In genomic region chr7:142433623-142434022, GRCm38 (mm10) we compare ENCODE assay signal across 14 mouse cellular contexts. TPM values are rescaled to one million over a fixed set of nuclear protein-coding genes. Genes with fewer than 3 reads are reported as not detected.
DNase-seq lines count a peak whose midpoint lies in the region; ATAC-seq lines count a peak whose summit lies in the region.
"Had no signal": no experiment of that assay in that cellular context is flagged by ENCODE, and none has a peak within 500 bp of the region (broad histone marks: within the 10 kb centered on the region; RNA-seq: fewer than 3 reads in every experiment).

No protein-coding gene starts in this region.

- WGBS in heart, embryonic 12.5 days: 32% methylated on average over 19 of the region's 19 CpGs
- WGBS in heart, embryonic 15.5 days: 22% methylated on average over 19 of the region's 19 CpGs
- 24% methylated on average over 19 of the region's 19 CpGs for WGBS in stomach, embryonic 16.5 days

- peak overlapping the region; percentile 57 for H3K27ac ChIP-seq in heart, embryonic 12.5 days (ENCODE audit: poor library complexity, severe bottlenecking)
- H3K27ac ChIP-seq in heart, embryonic 15.5 days: peak overlapping the region; percentile 56
- H3K27ac ChIP-seq in stomach, embryonic 16.5 days (ENCODE audit: low read length): peak overlapping the region; percentile 85
- H3K27ac ChIP-seq: hindbrain, embryonic 14.5 days had no signal

- no peaks in the 10 kb centered on the region for H3K36me3 ChIP-seq in heart, embryonic 12.5 days
- no peaks in the 10 kb centered on the region for H3K36me3 ChIP-seq in heart, embryonic 15.5 days
- no peaks in the 10 kb centered on the region for H3K36me3 ChIP-seq in stomach, embryonic 16.5 days (ENCODE audit: control insufficient read depth, insufficient read depth, low read length)

- peaks cover 41% of the 10 kb centered on the region for H3K4me1 ChIP-seq in heart, embryonic 12.5 days (replicated peaks)
- peaks cover 41% of the 10 kb centered on the region for H3K4me1 ChIP-seq in heart, embryonic 15.5 days (replicated peaks)
- peaks cover 41% of the 10 kb centered on the region for H3K4me1 ChIP-seq in stomach, embryonic 16.5 days (ENCODE audit: control insufficient read depth, insufficient read depth, low read length)

- peak overlapping the region; percentile 51 for H3K9ac ChIP-seq in heart, embryonic 12.5 days
- no peak overlapping the region for H3K9ac ChIP-seq in heart, embryonic 15.5 days
- H3K9ac ChIP-seq in stomach, embryonic 16.5 days (ENCODE audit: low read length): peak overlapping the region; percentile 64
- H3K9ac ChIP-seq: hindbrain, embryonic 14.5 days had no signal

- no peak overlapping the region for H3K4me3 ChIP-seq in heart, embryonic 12.5 days
- no peak overlapping the region for H3K4me3 ChIP-seq in heart, embryonic 15.5 days
- H3K4me3 ChIP-seq in stomach, embryonic 16.5 days (replicated peaks; ENCODE audit: low read length): no peak overlapping the region

- no peaks in the 10 kb centered on the region for H3K9me3 ChIP-seq in heart, embryonic 12.5 days (replicated peaks)
- no peaks in the 10 kb centered on the region for H3K9me3 ChIP-seq in heart, embryonic 15.5 days (replicated peaks)
- H3K9me3 ChIP-seq in stomach, embryonic 16.5 days (replicated peaks; ENCODE audit: control insufficient read depth, low read length): no peaks in the 10 kb centered on the region

- no peak for ATAC-seq in heart, embryonic 12.5 days (ENCODE audit: insufficient number of reproducible peaks, low FRiP score)
- ATAC-seq in heart, embryonic 15.5 days (replicated peaks; ENCODE audit: insufficient number of reproducible peaks, insufficient read depth, low FRiP score, low read depth): 0 out of 2 replicates have a peak, but pooled peaks have one; percentile 11
- no peak for ATAC-seq in stomach, embryonic 16.5 days (ENCODE audit: insufficient read depth, low FRiP score)
- ATAC-seq in erythroid progenitor cell, adult 5-6 weeks (replicated peaks; ENCODE audit: low FRiP score, poor library complexity, severe bottlenecking): no peak

- intact Hi-C loops in heart, postnatal 14 days (cut with DNase I): loop anchor here (5.0 kb wide), 1 partner anchor 61 kb away; the partner anchor contains the start of gene Ifitm10

- no peak for DNase-seq in heart, postnatal 14 days
- DNase-seq in thymus, postnatal 14 days: peak; percentile 48
- DNase-seq in thymus, adult 18-20 months: no peak
- DNase-seq in right cerebral cortex, postnatal 10 days (ENCODE audit: low spot score in 2 of 2): no peak
- DNase-seq: embryo, embryonic 11 days; liver had no signal

- no peak overlapping the region for H3K4me2 ChIP-seq in heart, embryonic 12.5 days
- H3K4me2 ChIP-seq in heart, embryonic 15.5 days: no peak overlapping the region
- peak overlapping the region; percentile 28; the same call in 1 of the 2 replicates for H3K4me2 ChIP-seq in stomach, embryonic 16.5 days (ENCODE audit: low read depth, low read length)
- H3K4me2 ChIP-seq: hindbrain, embryonic 14.5 days had no signal

- H3K27me3 ChIP-seq in heart, embryonic 12.5 days (replicated peaks): no peaks in the 10 kb centered on the region
- H3K27me3 ChIP-seq in heart, embryonic 15.5 days: no peaks in the 10 kb centered on the region
- H3K27me3 ChIP-seq in stomach, embryonic 16.5 days (ENCODE audit: control insufficient read depth, insufficient read depth, low read length): no peaks in the 10 kb centered on the region

RNA-seq across cellular contexts. Expression of gene Syt8, which starts 1.0 kb away (rescaled TPM):
- 0.28 and 0.57 TPM in 2 replicates for polyA plus RNA-seq in heart, embryonic 12.5 days (2016; fragmentation: Nextera tagmentation; extraction: Ambion mirVana)
- not detected for total RNA-seq in heart, postnatal 14 days (2021)
- polyA plus RNA-seq in heart, embryonic 15.5 days (2015; fragmentation: Nextera tagmentation; extraction: Ambion mirVana): 0.48 and 1.7 TPM in 2 replicates
- 31.1 and 50.1 TPM in 2 replicates for polyA plus RNA-seq in stomach, embryonic 16.5 days (2015; fragmentation: Nextera tagmentation; extraction: Ambion mirVana)
- not detected in 2 replicates for total RNA-seq in erythroid progenitor cell, adult 5-6 weeks (2015; ENCODE audit: low replicate concordance)
- total RNA-seq in erythroid progenitor cell, adult 5-6 weeks (2017; ENCODE audit: low replicate concordance): not detected in 2 replicates
- total RNA-seq: layer of hippocampus, adult 18-20 months had no signal
- polyA plus RNA-seq: frontal cortex, adult 2 months; hindbrain, embryonic 14.5 days had no signal

RNA-seq across cellular contexts. Expression of gene Tnni2, which starts 8.0 kb away (rescaled TPM):
- polyA plus RNA-seq in heart, embryonic 12.5 days (2016; fragmentation: Nextera tagmentation; extraction: Ambion mirVana): 50.6 and 53.5 TPM in 2 replicates
- 1 to 10 TPM; 5.7 to 7.8 TPM for total RNA-seq in heart, postnatal 14 days (2021)
- 16.8 and 16.9 TPM in 2 replicates for polyA plus RNA-seq in heart, embryonic 15.5 days (2015; fragmentation: Nextera tagmentation; extraction: Ambion mirVana)
- polyA plus RNA-seq in stomach, embryonic 16.5 days (2015; fragmentation: Nextera tagmentation; extraction: Ambion mirVana): 20.2 and 217 TPM in 2 replicates
- total RNA-seq in erythroid progenitor cell, adult 5-6 weeks (2015; ENCODE audit: low replicate concordance): not detected in 2 replicates
- not detected in 2 replicates for total RNA-seq in erythroid progenitor cell, adult 5-6 weeks (2017; ENCODE audit: low replicate concordance)

RNA-seq across cellular contexts. Expression of gene Lsp1, which starts 27.0 kb away (rescaled TPM):
- polyA plus RNA-seq in heart, embryonic 12.5 days (2016; fragmentation: Nextera tagmentation; extraction: Ambion mirVana): 33.4 and 38.4 TPM in 2 replicates
- total RNA-seq in heart, postnatal 14 days (2021): 10 to 100 TPM; 63.5 to 77.2 TPM
- polyA plus RNA-seq in heart, embryonic 15.5 days (2015; fragmentation: Nextera tagmentation; extraction: Ambion mirVana): 49.6 and 83.5 TPM in 2 replicates
- 216 and 235 TPM in 2 replicates for polyA plus RNA-seq in stomach, embryonic 16.5 days (2015; fragmentation: Nextera tagmentation; extraction: Ambion mirVana)
- 88.0 and 115 TPM in 2 replicates for total RNA-seq in erythroid progenitor cell, adult 5-6 weeks (2015; ENCODE audit: low replicate concordance)
- total RNA-seq in erythroid progenitor cell, adult 5-6 weeks (2017; ENCODE audit: low replicate concordance): 64.5 and 76.5 TPM in 2 replicates

RNA-seq across cellular contexts. Expression of gene Ctsd, which starts 45.8 kb away (rescaled TPM):
- polyA plus RNA-seq in heart, embryonic 12.5 days (2016; fragmentation: Nextera tagmentation; extraction: Ambion mirVana): 431 and 436 TPM in 2 replicates
- 100 to 1,000 TPM; 572 to 613 TPM for total RNA-seq in heart, postnatal 14 days (2021)
- polyA plus RNA-seq in heart, embryonic 15.5 days (2015; fragmentation: Nextera tagmentation; extraction: Ambion mirVana): 389 and 487 TPM in 2 replicates
- 451 and 599 TPM in 2 replicates for polyA plus RNA-seq in stomach, embryonic 16.5 days (2015; fragmentation: Nextera tagmentation; extraction: Ambion mirVana)
- 207 and 227 TPM in 2 replicates for total RNA-seq in erythroid progenitor cell, adult 5-6 weeks (2015; ENCODE audit: low replicate concordance)
- 161 and 184 TPM in 2 replicates for total RNA-seq in erythroid progenitor cell, adult 5-6 weeks (2017; ENCODE audit: low replicate concordance)

RNA-seq across cellular contexts. Expression of gene Gm49369, which starts 51.2 kb away (rescaled TPM):
- 3.0 TPM in 1 of 2 replicates, not detected in the other for polyA plus RNA-seq in heart, embryonic 12.5 days (2016; fragmentation: Nextera tagmentation; extraction: Ambion mirVana)
- total RNA-seq in heart, postnatal 14 days (2021): 1 to 10 TPM; 2.4 to 6.7 TPM
- polyA plus RNA-seq in heart, embryonic 15.5 days (2015; fragmentation: Nextera tagmentation; extraction: Ambion mirVana): 1.2 TPM in 1 of 2 replicates, not detected in the other
- polyA plus RNA-seq in stomach, embryonic 16.5 days (2015; fragmentation: Nextera tagmentation; extraction: Ambion mirVana): 0.96 TPM in 1 of 2 replicates, not detected in the other
- not detected in 2 replicates for total RNA-seq in erythroid progenitor cell, adult 5-6 weeks (2015; ENCODE audit: low replicate concordance)
- total RNA-seq in erythroid progenitor cell, adult 5-6 weeks (2017; ENCODE audit: low replicate concordance): 143 and 216 TPM in 2 replicates
- polyA plus RNA-seq: hindbrain, embryonic 14.5 days; stomach, embryonic 14.5 days had no signal

Comparison
In these comparisons a context has a peak if more than half of its experiments do, and no peak if none do; other contexts are left out.
1. RNA of gene Syt8, which starts 1.0 kb away (polyA plus RNA-seq): 31.1 to 50.1 TPM in stomach, embryonic 16.5 days; 0.28 to 0.57 TPM in heart, embryonic 12.5 days and 0.48 to 1.7 TPM in heart, embryonic 15.5 days; every median in the first group is over 10 times any median in the second.
2. Peak in every context shown above with its lines, with median percentiles within 50 percentile points of each other: H3K27ac ChIP-seq.